Mouse (Mus musculus): ENCODE measurements around the gene Stac.

The Stac gene

GRCm38 (mm10) chr9:111587527-111587926, 102.6 kb downstream of the Stac start:
- no peak for DNase-seq

GRCm38 (mm10) chr9:111578784-111579183, 111.4 kb downstream of the Stac start:
- DNase-seq, result no peak

- no peak for DNase-seq
Observed at GRCm38 (mm10) chr9:111577453-111577852, 112.7 kb downstream of the Stac start.

GRCm38 (mm10) chr9:111575889-111576288, 114.3 kb downstream of the Stac start:
- DNase-seq, result no peak

GRCm38 (mm10) chr9:111573836-111574235, 116.3 kb downstream of the Stac start:
- no peak for DNase-seq

- DNase-seq, result no peak
Observed at GRCm38 (mm10) chr9:111571619-111572018, 118.5 kb downstream of the Stac start.

- DNase-seq, result no peak
Observed at GRCm38 (mm10) chr9:111564176-111564575, 126.0 kb downstream of the Stac start.

GRCm38 (mm10) chr9:111563226-111563625, 126.9 kb downstream of the Stac start:
- DNase-seq, result no peak

GRCm38 (mm10) chr9:111562217-111562988, 127.7 kb downstream of the Stac start:
- peak in 1 of 2 experiments; percentile 27 for DNase-seq

GRCm38 (mm10) chr9:111556699-111557098, 133.4 kb downstream of the Stac start:
- no peak for DNase-seq

GRCm38 (mm10) chr9:111552865-111553264, 137.3 kb downstream of the Stac start:
- no peak for DNase-seq

- DNase-seq, result peak in 1 of 2 experiments; percentile 22
Observed at GRCm38 (mm10) chr9:111551461-111552190, 138.5 kb downstream of the Stac start.

GRCm38 (mm10) chr9:111550963-111551321, 139.2 kb downstream of the Stac start:
- DNase-seq, result no peak

- DNase-seq, result no peak
Observed at GRCm38 (mm10) chr9:111550281-111550962, 139.7 kb downstream of the Stac start.

GRCm38 (mm10) chr9:111542663-111543062, 147.5 kb downstream of the Stac start:
- no peak for DNase-seq

- no peak for DNase-seq
Observed at GRCm38 (mm10) chr9:111535445-111536064, 154.6 kb downstream of the Stac start.

- no peak for DNase-seq
Observed at GRCm38 (mm10) chr9:111534744-111535423, 155.3 kb downstream of the Stac start.

- DNase-seq, result no peak
Observed at GRCm38 (mm10) chr9:111523871-111524270, 166.3 kb downstream of the Stac start.

GRCm38 (mm10) chr9:111523111-111523510, 167.0 kb downstream of the Stac start:
- DNase-seq, result no peak

- DNase-seq, result no peak
Observed at GRCm38 (mm10) chr9:111522226-111522625, 167.9 kb downstream of the Stac start.

- no peak for DNase-seq
Observed at GRCm38 (mm10) chr9:111515536-111515935, 174.6 kb downstream of the Stac start.

Data from lung, postnatal 4 days (tissue).